Mouse (Mus musculus) liver, adult 2 months (tissue): ENCODE results near the gene Ager.

Source experiments
- CTCF ChIP-seq: fragments of 200-500 bp; IDR thresholded peaks from 2 replicates; pipeline ENCODE4 v1.5.1; 2011; ENCODE audit warnings: low read depth, low read length, control low read depth
- POLR2A ChIP-seq: fragments of 200-500 bp; IDR thresholded peaks from 2 replicates; pipeline ENCODE4 v1.6.1; 2011; ENCODE audit warnings: low read length, control low read depth; ENCODE audit not compliant: insufficient read depth; ENCODE audit errors: extremely low read depth

DNA sequence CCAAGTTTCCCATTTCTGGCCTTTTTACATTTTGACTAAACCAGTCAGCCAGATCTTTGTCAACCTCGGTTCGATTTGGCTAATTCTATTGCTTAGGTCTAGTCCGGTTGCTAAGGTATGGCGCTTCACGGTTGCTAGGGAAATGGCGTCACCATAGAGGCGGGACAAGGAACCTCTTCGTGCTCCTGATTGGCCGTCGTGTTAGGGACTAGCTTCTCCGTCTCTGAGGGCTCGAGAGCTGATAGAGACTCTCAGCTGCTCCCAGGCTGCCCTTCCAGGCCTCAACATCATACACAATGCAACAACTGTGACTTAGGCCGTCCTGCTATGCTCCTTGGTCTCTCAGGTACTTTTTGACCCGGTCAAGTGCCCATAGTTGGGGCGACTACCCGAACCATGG lies 46.9 kb downstream of the Ager start, which contains the start of gene Fkbpl:
- TF ChIP-seq CTCF (no peak), POLR2A (peak; percentile 47; the same call in 1 of the 2 replicates)
